Mouse (Mus musculus) midbrain, postnatal 0 days (tissue): ENCODE measurements around the gene Olfr875. TPM values are rescaled to one million over a fixed set of nuclear protein-coding genes. Genes with fewer than 3 reads are reported as not detected.
A peak's percentile ranks its signal among the peaks of the same experiment; 100 is the strongest.

ENCODE experiments used
- ATAC-seq: fragments of 200-750 bp; cut with Nextera tagmentation; 2 replicates; pipeline ENCODE4 v1.8.0; 2017; ENCODE audit warnings: moderate number of reproducible peaks, mild to moderate bottlenecking, moderate TSS enrichment, moderate library complexity; ENCODE audit not compliant: low FRiP score
- DNase-seq: peaks from one replicate; pipeline ENCODE4 v3.0.0-alpha.2; 2015; ENCODE audit warnings: low spot score
- H3K27ac ChIP-seq: fragments of 300-500 bp; sonication (generic); 2 replicates; pipeline ENCODE4 v1.5.1; 2014; ENCODE audit warnings: low read depth, mild to moderate bottlenecking, low read length, mixed read lengths
- H3K27me3 ChIP-seq: fragments of 300-500 bp; sonication (generic); 2 replicates; pipeline ENCODE4 v1.6.1; 2014; ENCODE audit warnings: low read length, control low read depth, mixed read lengths; ENCODE audit not compliant: insufficient read depth
- H3K36me3 ChIP-seq: fragments of 300-500 bp; sonication (generic); 2 replicates; pipeline ENCODE4 v1.6.1; 2014; ENCODE audit warnings: low read length, control low read depth, mixed read lengths; ENCODE audit not compliant: insufficient read depth
- H3K4me1 ChIP-seq: fragments of 300-500 bp; sonication (generic); 2 replicates; pipeline ENCODE4 v1.6.1; 2014; ENCODE audit warnings: mild to moderate bottlenecking, control low read depth, antibody characterized with exemption, low read length, mixed read lengths; ENCODE audit not compliant: insufficient read depth
- H3K4me2 ChIP-seq: fragments of 300-500 bp; sonication (generic); 2 replicates; pipeline ENCODE4 v1.6.1; 2014; ENCODE audit warnings: low read depth, mild to moderate bottlenecking, low read length, mixed read lengths; ENCODE audit not compliant: poor library complexity, severe bottlenecking
- H3K4me3 ChIP-seq: fragments of 300-500 bp; sonication (generic); 2 replicates; pipeline ENCODE4 v1.5.1; 2014; ENCODE audit warnings: low read depth, mild to moderate bottlenecking, low read length, moderate library complexity
- H3K9ac ChIP-seq: fragments of 300-500 bp; sonication (generic); replicated peaks from 2 replicates; pipeline ENCODE4 v1.6.1; 2014; ENCODE audit warnings: mild to moderate bottlenecking, low read length, moderate library complexity, mixed read lengths; ENCODE audit not compliant: poor library complexity, severe bottlenecking
- H3K9me3 ChIP-seq: fragments of 300-500 bp; sonication (generic); 2 replicates; pipeline ENCODE4 v1.6.1; 2016; ENCODE audit warnings: low read length, control low read depth
- CTCF ChIP-seq: IDR thresholded peaks from 2 replicates; pipeline ENCODE4 v1.5.1; 2016; ENCODE audit warnings: antibody characterized with exemption, mild to moderate bottlenecking
- WGBS: fragments of 180-500 bp; shearing (Covaris S2); extraction: QIAGEN DNeasy Blood & Tissue Kit; methylation state at CpG from one replicate; pipeline ENCODE4 v1.1.7; 2014; 5-methylcytosine and 5-hydroxymethylcytosine counted together
- polyA plus RNA-seq: library from polyadenylated mRNA; unstranded; fragments of >200 nt; fragmentation: Nextera tagmentation; extraction: Ambion mirVana; gene quantifications from 2 replicates; pipeline ENCODE4 v1.2.1, GENCODE M21; 2015
- total RNA-seq: library from RNA; depleted of rRNA; stranded (reverse); fragments of >200 nt; gene quantifications from 2 replicates; pipeline ENCODE4 v1.2.3, GENCODE M21; 2014; rRNA removed

Gene Olfr875
- total and polyA plus RNA-seq, 2 experiments from 2014 or later, result 0.20 TPM; not detected in 1

GRCm38 (mm10) chr9:37802055-37802454, 30.4 kb downstream of the Olfr875 start:
- no peak for TF ChIP-seq CTCF
- no peaks in the 10 kb centered on the region for H3K36me3 ChIP-seq
- DNase-seq, result no peak
- no peak overlapping the region for H3K27ac ChIP-seq
- H3K9ac ChIP-seq, result no peak overlapping the region
- WGBS, result 73% methylated on average over 4 of the region's 4 CpGs
- no peak overlapping the region for H3K4me2 ChIP-seq
- no peak overlapping the region for H3K4me3 ChIP-seq
- H3K4me1 ChIP-seq, result no peaks in the 10 kb centered on the region
- H3K27me3 ChIP-seq, result no peaks in the 10 kb centered on the region
- no peaks in the 10 kb centered on the region for H3K9me3 ChIP-seq
- ATAC-seq, result no peak

- Histone ChIP-seq H3K4me3 (no peak within 1 kb of the TSS), H3K9me3 (no peaks in the 10 kb centered on the region), H3K4me2 (no peak within 1 kb of the TSS), H3K27me3 (no peaks in the 10 kb centered on the region), H3K4me1 (no peaks in the 10 kb centered on the region), H3K27ac (no peak within 1 kb of the TSS), H3K36me3 (no peaks in the 10 kb centered on the region), H3K9ac (no peak within 1 kb of the TSS)
- ATAC-seq (no peak), DNase-seq (no peak)
- TF ChIP-seq CTCF, result no peak
Observed at GRCm38 (mm10) chr9:37802731-37803130, 31.1 kb downstream of the Olfr875 start, which contains the start of gene Olfr876. Olfr876 (plus strand) TSS chr9:37803031.

GRCm38 (mm10) chr9:37807235-37807634, 35.6 kb downstream of the Olfr875 start:
- Histone ChIP-seq H3K4me1 (no peaks in the 10 kb centered on the region), H3K27ac (no peak overlapping the region), H3K4me3 (no peak overlapping the region), H3K4me2 (no peak overlapping the region), H3K27me3 (no peaks in the 10 kb centered on the region), H3K36me3 (no peaks in the 10 kb centered on the region), H3K9ac (no peak overlapping the region), H3K9me3 (no peaks in the 10 kb centered on the region)
- no peak for DNase-seq
- no peak for TF ChIP-seq CTCF
- no peak for ATAC-seq

- Histone ChIP-seq H3K4me3 (no peak overlapping the region), H3K9ac (no peak overlapping the region), H3K36me3 (no peaks in the 10 kb centered on the region), H3K4me2 (no peak overlapping the region), H3K9me3 (no peaks in the 10 kb centered on the region), H3K27ac (no peak overlapping the region), H3K4me1 (no peaks in the 10 kb centered on the region), H3K27me3 (no peaks in the 10 kb centered on the region)
- TF ChIP-seq CTCF, result no peak
- WGBS, result 93% methylated on average over 3 of the region's 3 CpGs
- no peak for ATAC-seq
- DNase-seq, result no peak
Observed at GRCm38 (mm10) chr9:37808456-37808855, 36.8 kb downstream of the Olfr875 start.

GRCm38 (mm10) chr9:37808976-37809375, 37.3 kb downstream of the Olfr875 start:
- 77% methylated on average over 2 of the region's 2 CpGs for WGBS

GRCm38 (mm10) chr9:37814696-37815095, 43.0 kb downstream of the Olfr875 start:
- no peak for TF ChIP-seq CTCF
- ATAC-seq (peak; percentile 81; the same call in 1 of the 2 replicates), DNase-seq (peak; percentile 72)
- H3K36me3 ChIP-seq, result no peaks in the 10 kb centered on the region
- no peak overlapping the region for H3K4me3 ChIP-seq
- H3K9ac ChIP-seq, result no peak overlapping the region
- no peaks in the 10 kb centered on the region for H3K9me3 ChIP-seq
- 27% methylated on average over 3 of the region's 3 CpGs for WGBS
- H3K27ac ChIP-seq, result no peak overlapping the region
- no peaks in the 10 kb centered on the region for H3K27me3 ChIP-seq
- H3K4me1 ChIP-seq, result peaks cover 3% of the 10 kb centered on the region; the same call in 1 of the 2 replicates
- H3K4me2 ChIP-seq, result no peak overlapping the region

More at GRCm38 (mm10) chr9:37808976-37809375, 37.3 kb downstream of the Olfr875 start:
- ATAC-seq (no peak), DNase-seq (peak; percentile 14)
- Histone ChIP-seq H3K4me2 (no peak overlapping the region), H3K4me1 (no peaks in the 10 kb centered on the region), H3K9ac (no peak overlapping the region), H3K27me3 (no peaks in the 10 kb centered on the region), H3K36me3 (no peaks in the 10 kb centered on the region), H3K27ac (no peak overlapping the region), H3K9me3 (no peaks in the 10 kb centered on the region), H3K4me3 (no peak overlapping the region)
- TF ChIP-seq CTCF, result no peak

Other genes with a start within 250 kb of the Olfr875 start
- gene Esam, start 243.8 kb upstream of the Olfr875 start, total RNA-seq, result 29.1 and 39.3 TPM in 2 replicates
- gene Esam, start 243.8 kb upstream of the Olfr875 start, polyA plus RNA-seq, result 35.1 and 38.6 TPM in 2 replicates
- 0.90 and 6.1 TPM in 2 replicates for gene Vsig2, start 232.6 kb upstream of the Olfr875 start, total RNA-seq
- gene Vsig2, start 232.6 kb upstream of the Olfr875 start, polyA plus RNA-seq, result 1.6 and 1.7 TPM in 2 replicates
- 35.7 and 58.1 TPM in 2 replicates for gene Nrgn, start 219.0 kb upstream of the Olfr875 start, total RNA-seq
- 80.4 and 80.6 TPM in 2 replicates for gene Nrgn, start 219.0 kb upstream of the Olfr875 start, polyA plus RNA-seq
- gene Siae, start 216.2 kb upstream of the Olfr875 start, total RNA-seq, result 15.2 and 15.8 TPM in 2 replicates
- gene Siae, start 216.2 kb upstream of the Olfr875 start, polyA plus RNA-seq, result 14.9 and 16.1 TPM in 2 replicates
- 1.2 and 1.4 TPM in 2 replicates for gene Spa17, start 158.1 kb upstream of the Olfr875 start, total RNA-seq
- 6.3 and 10.1 TPM in 2 replicates for gene Spa17, start 158.1 kb upstream of the Olfr875 start, polyA plus RNA-seq
- gene Tbrg1, start 114.5 kb upstream of the Olfr875 start, total RNA-seq, result 55.3 and 55.7 TPM in 2 replicates
- 91.4 and 94.4 TPM in 2 replicates for gene Tbrg1, start 114.5 kb upstream of the Olfr875 start, polyA plus RNA-seq
- not detected in 2 replicates for gene Panx3, start 102.6 kb upstream of the Olfr875 start, total RNA-seq
- 0.10 TPM in 1 of 2 replicates, not detected in the other for gene Panx3, start 102.6 kb upstream of the Olfr875 start, polyA plus RNA-seq
- not detected in 2 replicates for gene Olfr160, start 55.6 kb upstream of the Olfr875 start, total RNA-seq
- gene Olfr160, start 55.6 kb upstream of the Olfr875 start, polyA plus RNA-seq, result not detected in 2 replicates
- gene Olfr874, start 26.8 kb upstream of the Olfr875 start, total RNA-seq, result not detected in 2 replicates
- 0.11 TPM in 1 of 2 replicates, not detected in the other for gene Olfr874, start 26.8 kb upstream of the Olfr875 start, polyA plus RNA-seq
- gene Olfr876, start 31.2 kb downstream of the Olfr875 start, total RNA-seq, result not detected in 2 replicates
- gene Olfr876, start 31.2 kb downstream of the Olfr875 start, polyA plus RNA-seq, result not detected in 2 replicates
- gene Olfr877, start 82.4 kb downstream of the Olfr875 start, total RNA-seq, result not detected in 2 replicates
- not detected in 2 replicates for gene Olfr877, start 82.4 kb downstream of the Olfr875 start, polyA plus RNA-seq
- gene Olfr145, start 124.9 kb downstream of the Olfr875 start, total RNA-seq, result not detected in 2 replicates
- gene Olfr145, start 124.9 kb downstream of the Olfr875 start, polyA plus RNA-seq, result not detected in 2 replicates
- gene Olfr878, start 146.0 kb downstream of the Olfr875 start, total RNA-seq, result not detected in 2 replicates
- gene Olfr878, start 146.0 kb downstream of the Olfr875 start, polyA plus RNA-seq, result not detected in 2 replicates
- gene Olfr881, start 220.0 kb downstream of the Olfr875 start, total RNA-seq, result not detected in 2 replicates
- not detected in 2 replicates for gene Olfr881, start 220.0 kb downstream of the Olfr875 start, polyA plus RNA-seq